Mouse (Mus musculus) CD8-positive naive resting alpha-beta T cell, adult 2 months (primary cell): ENCODE data around the gene Tmprss2.

Experiments used
- DNase-seq, 2 experiments: peaks; one replicate each; pipeline ENCODE4 v3.0.0; 2022; ENCODE audit warnings: low read depth in 2 of 2, low spot score in 2 of 2

Gene Tmprss2

GRCm38 (mm10) chr16:97610939-97611338, at the start of gene Tmprss2:
TSS of gene Tmprss2 (minus strand) at chr16:97611195.
- DNase-seq, result no peak

- DNase-seq, result no peak
These were observed 48.2 kb upstream of the Tmprss2 start for GRCm38 (mm10) chr16:97659225-97659658.

GRCm38 (mm10) chr16:97658481-97658880, 47.5 kb upstream of the Tmprss2 start:
- no peak for DNase-seq

- no peak for DNase-seq
These were observed 44.8 kb upstream of the Tmprss2 start for GRCm38 (mm10) chr16:97655800-97656199.

GRCm38 (mm10) chr16:97649522-97650188, 38.7 kb upstream of the Tmprss2 start:
- no peak for DNase-seq

GRCm38 (mm10) chr16:97644681-97645080, 33.7 kb upstream of the Tmprss2 start:
- no peak for DNase-seq

- no peak for DNase-seq
These were observed 28.6 kb upstream of the Tmprss2 start for GRCm38 (mm10) chr16:97639630-97640029.

- no peak for DNase-seq
These were observed 22.0 kb upstream of the Tmprss2 start for GRCm38 (mm10) chr16:97632880-97633484.

- no peak for DNase-seq
These were observed 12.2 kb upstream of the Tmprss2 start for GRCm38 (mm10) chr16:97623166-97623565.

GRCm38 (mm10) chr16:97622383-97622889, 11.4 kb upstream of the Tmprss2 start:
- no peak for DNase-seq

GRCm38 (mm10) chr16:97618285-97618684, 7.3 kb upstream of the Tmprss2 start:
- no peak for DNase-seq

- no peak for DNase-seq
These were observed 1.0 kb upstream of the Tmprss2 start for GRCm38 (mm10) chr16:97612009-97612408.

GRCm38 (mm10) chr16:97610246-97610645, 749 bp downstream of the Tmprss2 start:
- DNase-seq, result peak in 1 of 2 experiments; percentile 2

GRCm38 (mm10) chr16:97609676-97610075, 1.3 kb downstream of the Tmprss2 start:
- no peak for DNase-seq

GRCm38 (mm10) chr16:97607956-97608355, 3.0 kb downstream of the Tmprss2 start:
- no peak for DNase-seq

- no peak for DNase-seq
These were observed 4.2 kb downstream of the Tmprss2 start for GRCm38 (mm10) chr16:97606829-97607228.

GRCm38 (mm10) chr16:97605957-97606721, 4.9 kb downstream of the Tmprss2 start:
- no peak for DNase-seq

GRCm38 (mm10) chr16:97602256-97602655, 8.7 kb downstream of the Tmprss2 start:
- no peak for DNase-seq

GRCm38 (mm10) chr16:97600591-97600990, 10.4 kb downstream of the Tmprss2 start:
- DNase-seq, result no peak

GRCm38 (mm10) chr16:97598046-97598445, 12.9 kb downstream of the Tmprss2 start:
- no peak for DNase-seq

GRCm38 (mm10) chr16:97593816-97594509, 17.0 kb downstream of the Tmprss2 start:
- DNase-seq, result no peak
